Mouse (Mus musculus): ENCODE measurements around the gene Ncaph. TPM values are rescaled to one million over a fixed set of nuclear protein-coding genes. Genes with fewer than 3 reads are reported as not detected.
A peak's percentile ranks its signal among the peaks of the same experiment; 100 is the strongest.
"Not testable (repeated sequence)": the region's sequence is repeated elsewhere in the genome, so short reads cannot be mapped to it uniquely, and the experiment has no call there.

Ncaph gene
- 83.7 and 110 TPM in 2 replicates for polyA plus RNA-seq (2016; fragmentation: Nextera tagmentation; extraction: Ambion mirVana)

DNA sequence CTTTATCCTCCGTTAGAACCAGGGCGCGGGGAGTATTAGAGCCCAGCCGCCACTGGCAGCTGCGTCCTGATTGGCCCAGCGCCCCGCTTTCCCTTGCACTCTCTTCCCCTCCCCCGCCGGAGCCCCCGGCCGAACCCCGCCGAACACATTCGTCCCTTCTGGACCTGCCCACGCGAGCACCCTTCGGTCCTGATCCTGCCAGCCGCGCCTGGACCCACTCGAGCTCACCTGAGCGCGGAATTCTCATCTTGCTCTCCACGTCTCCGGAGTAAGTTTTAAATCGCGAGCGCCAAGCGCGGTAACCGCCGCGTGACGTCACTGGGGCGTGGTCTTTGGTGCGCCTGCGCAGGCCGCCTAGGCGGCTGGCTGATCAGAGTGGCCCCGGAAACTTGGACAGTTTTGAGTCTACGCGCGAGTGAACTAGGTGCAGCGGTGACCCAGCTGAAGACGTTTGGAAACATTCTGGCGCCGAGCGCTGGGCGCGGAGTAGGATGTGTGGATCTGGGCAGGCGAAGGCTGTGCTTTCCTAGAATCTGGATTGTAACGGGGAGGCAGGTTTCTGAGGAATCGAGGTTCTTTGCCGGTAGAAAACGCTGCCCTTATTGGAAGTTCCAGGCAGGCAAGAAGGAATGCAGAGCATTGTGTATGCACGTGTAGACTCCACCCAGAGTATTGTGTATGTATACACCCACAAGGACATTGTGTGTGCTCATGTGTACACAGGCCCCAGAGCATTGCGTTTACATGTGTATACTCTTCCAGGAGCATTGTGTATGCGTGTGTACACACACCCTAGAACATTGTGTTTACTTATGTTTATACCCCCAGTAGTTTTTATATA is at the start of gene Ncaph:
Ncaph (minus strand) TSS at position 334 of the 841 bp plus-strand sequence.
- Histone ChIP-seq H3K27me3 (ENCODE audit: insufficient read depth, poor library complexity, severe bottlenecking) (no peaks in the 10 kb centered on the region), H3K36me3 (peaks cover 15% of the 10 kb centered on the region), H3K4me3 (peak within 1 kb of the TSS; percentile 88), H3K4me1 (replicated peaks) (peaks cover 41% of the 10 kb centered on the region), H3K27ac (peak within 1 kb of the TSS; percentile 97), H3K9me3 (no peaks in the 10 kb centered on the region)
- 2% methylated on average over 57 of the region's 57 CpGs for WGBS
- DNase-seq (ENCODE audit: low spot score): peak; percentile 95

DNA sequence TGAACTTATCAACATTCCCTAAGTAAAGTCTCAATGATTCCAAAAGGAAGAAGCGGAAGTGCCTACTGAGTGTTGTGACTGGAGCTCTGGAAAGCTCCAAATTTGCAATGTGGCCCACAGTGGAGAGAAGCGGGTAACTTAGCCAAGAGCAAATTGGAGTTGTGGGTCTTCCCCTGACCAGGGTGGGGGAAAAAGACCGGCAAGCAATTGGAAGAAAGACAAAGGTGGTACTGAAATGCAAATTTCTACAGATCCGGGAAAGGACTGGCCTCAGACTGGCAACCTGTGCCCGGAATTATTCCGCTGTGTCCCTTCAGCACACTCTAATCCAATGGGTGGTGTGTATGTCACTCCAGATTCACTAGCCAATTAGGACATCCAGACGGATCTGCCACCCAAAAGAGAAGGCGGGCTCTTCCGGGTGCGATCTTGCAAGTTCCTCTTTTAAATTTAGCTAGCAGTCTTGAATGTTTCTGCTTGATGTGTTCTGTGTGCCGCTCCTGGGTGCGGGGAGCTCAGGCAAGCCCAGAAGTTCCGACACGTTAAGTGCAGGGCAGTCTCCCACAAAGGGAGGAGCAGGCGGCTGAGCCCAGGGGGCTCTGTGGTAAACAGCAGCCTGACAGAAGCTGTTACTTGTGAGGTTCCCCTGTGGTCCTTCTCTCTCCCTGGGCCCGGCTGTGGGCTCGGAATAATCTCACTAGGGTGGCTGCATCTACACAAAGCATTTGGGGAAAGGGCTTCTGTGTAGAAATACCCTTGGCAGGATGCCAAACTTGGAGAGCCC is 49.0 kb upstream of the Ncaph start:
- Histone ChIP-seq H3K27me3 (ENCODE audit: insufficient read depth, poor library complexity, severe bottlenecking) (no peaks in the 10 kb centered on the region), H3K4me1 (replicated peaks) (0 out of 2 replicates have a peak, but pooled peaks cover 13% of the 10 kb centered on the region), H3K36me3 (no peaks in the 10 kb centered on the region), H3K9me3 (no peaks in the 10 kb centered on the region), H3K4me3 (peak overlapping the region; percentile 67), H3K27ac (peak overlapping the region; percentile 92)
- 2% methylated on average over 17 of the region's 17 CpGs for WGBS
- DNase-seq (ENCODE audit: low spot score): peak; percentile 77

DNA sequence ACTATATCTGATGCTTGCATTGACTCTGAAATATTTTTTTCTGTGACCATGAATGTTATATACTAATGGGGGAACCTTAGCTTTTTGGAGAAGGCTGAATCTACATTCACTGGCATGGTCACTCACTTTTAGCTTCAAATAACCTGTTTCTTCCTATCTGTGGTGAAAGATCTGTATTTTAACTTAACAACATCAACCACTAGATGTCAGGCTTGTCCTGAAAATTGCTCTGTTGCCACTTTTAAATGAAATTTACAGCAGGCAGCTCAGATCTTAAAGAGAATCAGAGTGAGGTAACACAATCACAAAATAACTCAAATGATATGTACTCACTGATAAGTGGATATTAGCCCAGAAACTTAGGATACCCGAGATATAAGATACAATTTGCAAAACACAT is 32.5 kb upstream of the Ncaph start:
- not testable (repeated sequence) for DNase-seq (ENCODE audit: low spot score)

DNA sequence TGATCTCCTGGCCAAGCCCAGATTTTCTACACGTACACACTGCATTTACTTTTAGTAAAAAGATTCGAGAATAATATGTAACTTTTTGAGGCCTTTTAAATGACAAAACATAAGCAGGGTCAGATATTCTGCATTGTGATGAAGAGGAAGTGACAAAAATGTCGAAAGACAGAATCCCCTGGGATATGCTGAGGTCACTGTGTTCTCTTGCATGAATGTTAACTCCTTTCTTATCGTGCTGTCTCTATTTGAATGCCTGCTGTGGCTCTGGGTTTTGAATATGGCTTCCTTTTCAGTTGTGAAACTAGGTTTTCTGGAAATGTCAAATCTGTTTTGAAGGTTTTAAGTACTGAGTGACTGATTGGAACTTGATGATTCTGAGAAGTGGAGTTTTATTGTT is 31.9 kb upstream of the Ncaph start:
- Histone ChIP-seq H3K9me3 (no peaks in the 10 kb centered on the region), H3K27me3 (ENCODE audit: insufficient read depth, poor library complexity, severe bottlenecking) (no peaks in the 10 kb centered on the region), H3K4me3 (no peak overlapping the region), H3K27ac (no peak overlapping the region), H3K36me3 (no peaks in the 10 kb centered on the region), H3K4me1 (replicated peaks) (no peaks in the 10 kb centered on the region)
- WGBS: 61% methylated on average over 4 of the region's 4 CpGs
- DNase-seq (ENCODE audit: low spot score): no peak

More for the DNA sequence above, 32.5 kb upstream of the Ncaph start:
- WGBS: 14% methylated on average over 1 of the region's 1 CpGs
- H3K36me3 ChIP-seq; H3K27ac ChIP-seq; H3K4me3 ChIP-seq; H3K9me3 ChIP-seq; H3K4me1 ChIP-seq (replicated peaks); H3K27me3 ChIP-seq (ENCODE audit: insufficient read depth, poor library complexity, severe bottlenecking): not testable (repeated sequence)

DNA sequence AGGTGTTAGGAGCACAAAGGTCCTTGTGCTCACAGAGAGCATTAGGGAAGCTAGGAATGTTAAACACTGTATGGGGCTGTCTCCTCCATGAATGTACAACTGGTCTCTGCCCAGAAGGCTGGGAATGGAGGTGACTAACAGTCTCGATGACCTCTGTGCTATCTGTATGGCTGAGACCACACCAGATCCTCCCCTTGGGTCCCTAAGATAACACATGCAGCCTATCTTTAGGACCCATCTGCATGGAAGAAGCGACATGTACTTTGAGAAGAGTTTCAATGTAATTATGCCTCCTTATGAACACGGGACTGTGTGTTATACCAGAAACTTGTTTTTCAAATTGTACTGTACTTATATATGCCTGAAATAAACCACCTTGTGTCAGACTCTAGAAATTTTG is 11.9 kb upstream of the Ncaph start:
- Histone ChIP-seq H3K27ac (no peak overlapping the region), H3K9me3 (0 out of 2 replicates have a peak, but pooled peaks cover 3% of the 10 kb centered on the region), H3K27me3 (ENCODE audit: insufficient read depth, poor library complexity, severe bottlenecking) (peaks cover 16% of the 10 kb centered on the region; the same call in 1 of the 2 replicates), H3K36me3 (peaks cover 12% of the 10 kb centered on the region), H3K4me1 (replicated peaks) (peaks cover 22% of the 10 kb centered on the region), H3K4me3 (no peak overlapping the region)
- DNase-seq (ENCODE audit: low spot score): no peak
- 88% methylated on average over 3 of the region's 3 CpGs for WGBS

DNA sequence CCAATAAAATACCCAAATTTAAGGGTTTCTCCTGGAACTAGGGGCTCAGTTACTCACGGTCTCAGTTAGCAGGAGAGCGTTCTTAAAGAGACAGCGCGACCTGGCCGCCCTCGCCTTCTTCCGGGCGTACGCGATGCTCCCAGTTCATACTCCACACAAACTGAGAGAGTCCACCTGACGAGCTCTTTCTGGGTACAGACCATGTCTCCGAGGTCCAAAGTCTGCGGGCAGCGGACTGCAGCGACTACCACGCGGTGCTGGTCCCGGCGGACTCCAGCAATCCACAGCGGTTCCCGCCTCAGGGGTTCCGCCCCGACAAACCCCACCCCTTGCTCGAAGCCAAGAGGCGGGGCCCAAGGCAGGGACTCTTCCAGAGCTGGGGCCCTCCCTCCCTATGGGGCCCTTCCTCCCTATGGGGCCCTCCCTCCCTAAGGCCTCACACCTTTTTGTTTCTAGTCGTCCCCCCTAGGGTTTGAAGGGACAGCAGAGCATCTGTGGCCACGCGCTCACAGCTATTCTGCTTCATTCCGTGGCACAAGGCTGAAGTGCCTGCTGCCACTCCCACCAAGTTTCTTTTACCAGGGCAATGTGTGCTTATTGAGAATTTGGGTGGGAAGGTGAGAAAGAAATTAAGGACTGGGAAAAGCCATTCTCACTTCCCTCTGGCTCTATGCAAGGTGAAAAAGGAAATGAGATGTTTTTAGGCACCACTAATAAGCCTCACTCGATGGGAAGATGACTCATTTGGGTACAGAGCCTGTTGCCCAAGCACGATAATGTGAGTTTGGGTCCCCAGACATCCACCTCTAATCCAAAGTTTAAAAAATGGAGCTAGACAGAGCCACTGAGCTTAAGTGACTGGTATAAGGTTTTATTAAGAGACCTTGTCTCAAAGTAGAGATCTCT is 9.7 kb upstream of the Ncaph start, which contains the start of gene Itpripl1:
Itpripl1 (minus strand) TSS at position 285 of the 906 bp plus-strand sequence.
- Histone ChIP-seq H3K9me3 (no peaks in the 10 kb centered on the region), H3K36me3 (peaks cover 33% of the 10 kb centered on the region), H3K27me3 (ENCODE audit: insufficient read depth, poor library complexity, severe bottlenecking) (peaks cover 16% of the 10 kb centered on the region; the same call in 1 of the 2 replicates), H3K4me1 (replicated peaks) (peaks cover 22% of the 10 kb centered on the region), H3K4me3 (peak within 1 kb of the TSS; percentile 68), H3K27ac (peak within 1 kb of the TSS; percentile 88)
- 4% methylated on average over 31 of the region's 31 CpGs for WGBS
- DNase-seq (ENCODE audit: low spot score): peak; percentile 63

DNA sequence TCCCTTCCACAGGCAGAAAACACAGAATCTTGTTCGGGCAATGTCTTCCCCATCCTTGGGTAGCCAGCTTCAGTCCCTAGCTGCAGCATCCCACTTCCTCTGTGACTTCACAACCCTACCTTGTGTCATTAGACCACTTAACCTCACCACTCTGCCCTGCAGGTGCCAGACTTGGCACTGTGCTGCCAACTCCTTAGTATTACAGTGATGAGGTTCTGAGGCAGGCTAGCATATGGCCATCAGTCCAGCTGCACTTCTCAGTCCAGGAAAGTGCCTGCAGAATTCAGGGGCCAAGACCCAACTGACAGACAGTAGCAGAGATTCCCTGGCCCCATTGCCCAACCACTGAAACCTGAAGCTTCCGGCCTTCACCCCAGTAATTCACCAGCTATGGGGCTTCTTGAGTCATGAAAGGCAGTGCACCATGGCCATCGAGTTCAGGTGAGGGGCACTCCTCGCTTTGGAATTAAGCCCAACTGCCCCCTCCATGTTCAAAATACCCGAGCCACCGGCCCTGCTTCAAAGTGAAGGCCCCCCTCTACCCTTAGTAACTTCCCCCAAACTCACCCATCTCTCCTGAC is 8.9 kb upstream of the Ncaph start:
- H3K36me3 ChIP-seq: peaks cover 33% of the 10 kb centered on the region
- peak overlapping the region; percentile 68 for H3K4me3 ChIP-seq
- peaks cover 16% of the 10 kb centered on the region; the same call in 1 of the 2 replicates for H3K27me3 ChIP-seq (ENCODE audit: insufficient read depth, poor library complexity, severe bottlenecking)
- peak; percentile 7 for DNase-seq (ENCODE audit: low spot score)
- H3K4me1 ChIP-seq (replicated peaks): peaks cover 22% of the 10 kb centered on the region
- no peaks in the 10 kb centered on the region for H3K9me3 ChIP-seq
- H3K27ac ChIP-seq: peak overlapping the region; percentile 88
- WGBS: 19% methylated on average over 6 of the region's 6 CpGs

DNA sequence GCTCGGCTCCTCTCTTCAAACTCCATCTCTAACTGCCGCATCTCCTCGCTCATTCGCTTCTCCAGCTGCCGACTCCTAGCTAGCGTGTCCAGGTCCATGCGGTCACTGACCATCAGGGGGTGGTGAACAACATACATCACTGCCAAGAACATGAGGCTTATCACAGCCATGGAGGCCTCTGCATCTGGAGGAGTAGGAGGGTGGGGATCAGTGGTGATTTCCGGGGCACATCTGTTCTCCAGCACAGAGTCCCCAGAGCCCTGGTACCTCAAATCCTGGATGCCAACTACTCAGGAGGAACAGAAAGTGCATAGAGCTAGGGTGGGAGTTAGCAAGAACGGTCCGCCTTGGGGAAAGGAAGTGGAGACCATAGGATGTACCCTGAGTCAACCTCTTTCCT is 8.3 kb upstream of the Ncaph start:
- peaks cover 28% of the 10 kb centered on the region for H3K4me1 ChIP-seq (replicated peaks)
- H3K27me3 ChIP-seq (ENCODE audit: insufficient read depth, poor library complexity, severe bottlenecking): peaks cover 16% of the 10 kb centered on the region; the same call in 1 of the 2 replicates
- peak overlapping the region; percentile 68; the same call in 1 of the 2 replicates for H3K4me3 ChIP-seq
- H3K36me3 ChIP-seq: peaks cover 33% of the 10 kb centered on the region
- DNase-seq (ENCODE audit: low spot score): no peak
- no peak overlapping the region for H3K27ac ChIP-seq
- 91% methylated on average over 10 of the region's 10 CpGs for WGBS
- no peaks in the 10 kb centered on the region for H3K9me3 ChIP-seq

DNA sequence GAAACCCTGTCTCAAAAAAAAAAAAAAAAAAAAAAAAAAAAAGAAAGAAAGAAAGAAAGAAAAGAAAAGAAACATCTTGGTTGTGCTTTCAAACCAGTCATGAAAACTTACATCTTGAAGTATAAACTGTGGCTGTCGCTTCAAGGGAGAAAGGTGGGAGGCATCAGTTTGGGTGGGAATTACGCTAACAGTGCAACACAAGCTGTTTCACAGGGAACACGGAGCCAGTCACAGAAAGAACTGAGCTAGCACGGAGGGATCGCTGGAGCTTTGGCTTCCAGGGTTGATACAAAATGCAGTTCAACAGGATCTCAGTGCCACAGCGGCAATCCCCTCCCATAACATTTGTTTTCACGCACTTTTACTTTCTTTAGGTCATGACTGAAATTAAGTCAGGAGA is 6.3 kb upstream of the Ncaph start:
- Histone ChIP-seq H3K27ac (no peak overlapping the region), H3K36me3 (peaks cover 33% of the 10 kb centered on the region), H3K4me1 (replicated peaks) (peaks cover 32% of the 10 kb centered on the region), H3K27me3 (ENCODE audit: insufficient read depth, poor library complexity, severe bottlenecking) (peaks cover 14% of the 10 kb centered on the region; the same call in 1 of the 2 replicates), H3K4me3 (no peak overlapping the region), H3K9me3 (no peaks in the 10 kb centered on the region)
- DNase-seq (ENCODE audit: low spot score): no peak
- WGBS: 94% methylated on average over 7 of the region's 7 CpGs

DNA sequence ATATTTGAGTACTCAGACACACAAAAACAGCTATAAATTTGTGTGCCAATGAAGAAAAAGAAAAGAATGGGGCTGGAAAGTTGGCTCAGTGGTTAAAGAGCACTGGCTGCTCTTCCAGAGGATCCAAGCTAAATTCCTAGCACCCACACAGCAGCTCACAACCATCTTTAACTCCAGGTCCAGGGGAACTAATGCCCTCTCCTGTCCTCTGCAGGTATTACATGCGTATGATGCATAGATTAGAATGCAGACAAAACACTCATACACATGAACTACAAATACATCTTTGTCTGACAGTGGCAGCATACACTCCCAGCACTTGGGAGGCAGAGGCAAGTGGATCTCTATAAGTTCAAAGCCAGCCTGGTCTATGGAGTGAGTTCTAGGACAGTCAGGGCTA is 5.9 kb upstream of the Ncaph start:
- Histone ChIP-seq H3K36me3 (peaks cover 33% of the 10 kb centered on the region), H3K4me3 (no peak overlapping the region), H3K27me3 (ENCODE audit: insufficient read depth, poor library complexity, severe bottlenecking) (peaks cover 11% of the 10 kb centered on the region; the same call in 1 of the 2 replicates), H3K27ac (no peak overlapping the region), H3K4me1 (replicated peaks) (peaks cover 34% of the 10 kb centered on the region), H3K9me3 (no peaks in the 10 kb centered on the region)
- DNase-seq (ENCODE audit: low spot score): no peak
- WGBS: 95% methylated on average over 1 of the region's 1 CpGs

DNA sequence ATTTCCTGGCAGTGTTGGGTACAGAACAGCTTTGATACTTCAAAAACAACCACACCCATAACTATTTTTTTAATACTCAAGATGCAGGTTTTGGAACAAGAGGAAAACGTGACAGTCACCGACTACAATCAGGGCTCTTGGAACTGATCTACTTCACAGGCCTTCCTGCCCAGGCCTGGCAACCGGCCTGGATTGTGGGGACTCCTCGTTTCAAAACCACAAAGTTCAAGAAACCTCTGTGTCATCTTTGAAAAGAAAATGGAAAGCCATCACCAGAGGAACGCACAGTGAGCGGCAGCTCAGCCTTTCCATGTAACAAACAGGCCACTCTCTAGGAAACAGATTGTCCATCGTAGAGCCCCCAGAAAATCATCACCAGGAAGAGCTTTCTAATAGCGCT is 5.3 kb upstream of the Ncaph start:
- Histone ChIP-seq H3K36me3 (peaks cover 33% of the 10 kb centered on the region), H3K9me3 (no peaks in the 10 kb centered on the region), H3K4me3 (no peak overlapping the region), H3K27ac (no peak overlapping the region), H3K4me1 (replicated peaks) (peaks cover 39% of the 10 kb centered on the region), H3K27me3 (ENCODE audit: insufficient read depth, poor library complexity, severe bottlenecking) (peaks cover 6% of the 10 kb centered on the region; the same call in 1 of the 2 replicates)
- DNase-seq (ENCODE audit: low spot score): no peak
- 95% methylated on average over 8 of the region's 8 CpGs for WGBS

DNA sequence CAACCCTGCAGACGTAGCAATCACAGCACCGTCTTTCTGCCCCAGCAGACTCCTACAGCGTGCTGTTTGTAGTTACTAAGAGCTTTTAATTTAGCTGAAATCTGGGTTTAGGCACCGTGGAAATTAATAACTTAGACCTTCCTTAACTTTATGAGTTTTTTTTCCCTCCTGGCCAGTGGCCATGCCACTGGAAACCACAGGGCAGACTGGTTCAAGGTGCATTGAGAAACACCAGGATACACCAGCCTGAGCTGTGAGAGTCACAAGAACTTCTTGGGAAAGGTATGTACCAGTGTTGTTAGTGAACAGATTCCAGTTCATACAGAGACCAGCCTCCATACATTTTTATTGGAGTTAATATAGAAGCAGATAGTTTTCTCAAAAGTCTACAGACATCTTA is 4.7 kb upstream of the Ncaph start:
- no peak for DNase-seq (ENCODE audit: low spot score)

More for the DNA sequence above, 4.7 kb upstream of the Ncaph start:
- WGBS: 86% methylated on average over 4 of the region's 4 CpGs
- Histone ChIP-seq H3K4me1 (replicated peaks) (peaks cover 36% of the 10 kb centered on the region), H3K9me3 (no peaks in the 10 kb centered on the region), H3K27ac (no peak overlapping the region), H3K36me3 (peaks cover 33% of the 10 kb centered on the region), H3K27me3 (ENCODE audit: insufficient read depth, poor library complexity, severe bottlenecking) (no peaks in the 10 kb centered on the region), H3K4me3 (no peak overlapping the region)
